Mouse (Mus musculus) monocyte, adult 5-6 weeks (primary cell): ENCODE measurements around the gene Olfr1368. TPM values are rescaled to one million over a fixed set of nuclear protein-coding genes. Genes with fewer than 3 reads are reported as not detected.
"Not testable (repeated sequence)": the region's sequence is repeated elsewhere in the genome, so short reads cannot be mapped to it uniquely, and the experiment has no call there.

Source experiments
- ATAC-seq: fragments of 153-309, 156-312 bp; replicated peaks from 2 replicates; pipeline ENCODE4 v1.8.0; 2017; ENCODE audit warnings: mild to moderate bottlenecking; ENCODE audit not compliant: low TSS enrichment, insufficient number of reproducible peaks, severe bottlenecking, poor library complexity, low FRiP score
- total RNA-seq: library from RNA; stranded (forward); fragments of 200-1000, 200-491, 200-594 nt; gene quantifications from 3 replicates; pipeline ENCODE4 v1.2.3, GENCODE M21; 2017

Olfr1368 gene
- total RNA-seq, 1 experiment from 2014 or later: not detected

DNA sequence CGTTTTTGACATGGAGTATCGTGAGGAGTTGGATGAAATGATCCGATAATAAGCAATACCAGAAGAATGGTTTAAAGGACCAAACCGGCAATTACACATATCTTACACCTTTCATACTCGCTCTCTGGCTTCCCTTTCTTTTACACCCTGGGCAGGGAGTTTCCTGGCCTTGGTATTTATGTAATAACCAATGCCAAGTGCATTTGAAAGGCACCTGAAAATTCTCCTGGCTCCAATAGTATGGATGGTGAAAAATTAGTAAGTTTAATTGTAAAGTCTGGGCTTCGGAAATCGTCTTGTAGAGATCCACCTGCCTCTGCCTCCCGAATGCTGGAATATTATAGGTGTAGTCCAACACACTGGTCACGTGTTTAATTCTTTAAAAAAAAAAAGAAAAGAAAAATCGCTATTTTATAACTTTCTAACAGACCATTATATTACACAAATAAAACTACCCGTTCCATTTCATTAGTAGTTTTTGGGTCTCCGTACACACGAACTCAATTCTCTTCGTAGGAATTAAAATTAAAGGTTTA lies 23.5 kb upstream of the Olfr1368 start:
- ATAC-seq: no peak

DNA sequence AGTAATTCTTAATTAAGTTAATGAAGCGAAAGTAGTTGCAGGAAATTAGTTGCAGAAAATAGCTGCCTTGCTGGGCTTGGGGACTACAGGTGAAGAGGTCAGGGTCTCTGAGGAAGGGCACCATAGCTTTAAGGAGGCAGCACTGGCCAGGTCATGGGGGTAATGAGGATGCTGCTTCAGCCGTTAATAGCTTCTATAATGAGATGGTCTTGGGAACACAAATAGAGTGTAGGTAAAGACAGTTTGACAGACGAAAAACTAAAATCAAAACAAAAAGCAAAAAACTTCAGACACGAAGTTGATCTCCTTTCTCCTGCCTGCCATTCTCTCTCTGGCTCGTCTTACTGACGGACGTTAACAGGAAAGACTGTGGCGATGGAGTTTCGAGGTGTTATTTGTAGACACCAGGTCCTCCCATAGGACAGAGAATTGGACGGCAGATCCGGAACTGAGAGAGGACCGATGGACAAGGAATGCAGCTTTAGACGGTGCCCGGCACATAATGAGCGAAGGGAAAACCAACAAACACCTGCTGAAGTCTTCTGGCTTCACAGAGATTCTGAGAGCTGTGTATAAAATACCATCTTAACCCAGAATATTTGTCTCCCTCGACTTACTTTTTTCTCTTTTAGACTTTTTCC lies 22.8 kb upstream of the Olfr1368 start:
- no peak for ATAC-seq

DNA sequence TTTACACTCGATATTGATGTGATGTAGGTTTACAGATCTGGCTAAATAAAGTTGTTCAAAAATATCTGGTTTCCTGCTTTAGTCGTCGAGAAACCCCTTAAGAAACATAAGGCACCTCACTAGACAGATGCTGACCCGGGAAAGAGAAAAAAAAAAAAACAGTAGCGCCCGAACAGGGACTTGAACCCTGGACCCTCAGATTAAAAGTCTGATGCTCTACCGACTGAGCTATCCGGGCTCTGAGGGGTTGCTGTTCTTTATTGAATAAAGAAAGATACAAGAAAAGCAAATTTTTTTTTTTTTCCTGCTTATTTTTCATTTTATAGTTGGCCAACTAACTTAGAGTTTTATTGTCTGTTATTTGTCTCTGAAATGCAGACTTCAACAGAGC lies 22.2 kb upstream of the Olfr1368 start:
- no peak for ATAC-seq

DNA sequence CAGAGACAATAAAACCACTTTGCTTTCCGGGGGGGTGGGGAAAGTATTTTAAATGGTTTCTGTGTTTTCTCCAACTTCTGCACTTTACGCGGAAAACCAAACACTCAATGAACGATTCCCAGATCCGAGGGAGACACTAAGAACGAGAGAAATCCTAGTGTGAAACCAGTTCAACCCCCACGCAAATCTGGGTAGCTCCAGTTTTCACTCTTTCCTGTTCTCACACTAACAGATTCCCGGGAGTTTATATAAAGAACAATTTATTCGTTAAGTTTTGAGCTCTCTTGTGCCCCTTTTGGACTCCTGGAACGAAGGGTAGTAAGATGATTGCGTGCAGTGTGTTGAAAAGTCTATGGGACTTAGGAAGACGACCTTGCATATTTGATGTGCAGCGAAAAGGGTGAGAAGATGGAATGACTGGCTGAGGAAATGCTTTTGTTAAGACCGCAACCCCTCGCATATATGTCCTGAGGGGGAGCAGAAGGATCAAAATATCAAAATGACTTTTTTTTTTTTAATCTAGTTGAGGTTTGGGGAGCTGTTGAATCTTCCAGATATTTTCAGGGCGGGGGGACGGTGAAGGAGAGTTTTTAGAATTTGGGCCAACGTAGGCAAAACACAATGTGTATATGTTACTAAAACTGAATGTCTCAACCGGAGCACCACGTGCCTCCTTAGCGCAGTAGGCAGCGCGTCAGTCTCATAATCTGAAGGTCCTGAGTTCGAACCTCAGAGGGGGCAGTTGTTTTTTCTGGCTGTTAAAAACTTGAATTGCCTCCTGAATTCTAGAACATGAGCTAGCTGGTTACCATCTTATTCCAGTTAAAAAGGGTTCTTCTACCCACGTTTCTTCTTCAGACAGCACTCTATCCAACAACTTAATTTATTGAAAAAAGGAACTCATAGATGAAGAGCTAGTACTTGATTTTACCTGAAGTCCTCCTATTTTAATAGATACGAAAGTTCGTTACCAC lies 21.6 kb upstream of the Olfr1368 start:
- ATAC-seq: peak; percentile 41; the same call in 1 of the 2 replicates

DNA sequence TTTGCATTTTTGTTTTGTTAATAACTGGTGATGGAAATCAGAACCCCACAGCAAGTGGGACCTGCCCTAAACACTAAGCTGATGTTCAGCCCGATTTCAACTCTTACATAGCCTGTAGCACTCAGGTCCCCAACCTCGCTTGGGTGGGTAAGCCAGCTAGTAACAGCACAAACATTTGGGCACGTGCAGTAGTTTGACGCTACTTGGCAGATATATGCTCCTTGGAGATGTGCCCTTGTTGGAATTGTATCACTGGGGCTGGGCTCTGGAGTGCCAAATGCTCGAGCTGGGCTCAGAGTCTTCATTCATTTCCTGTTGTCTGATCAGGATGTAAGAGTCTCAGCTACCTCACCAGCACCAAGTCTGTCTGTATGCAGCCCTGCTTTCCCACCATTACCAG lies 16.9 kb upstream of the Olfr1368 start:
- ATAC-seq: no peak

DNA sequence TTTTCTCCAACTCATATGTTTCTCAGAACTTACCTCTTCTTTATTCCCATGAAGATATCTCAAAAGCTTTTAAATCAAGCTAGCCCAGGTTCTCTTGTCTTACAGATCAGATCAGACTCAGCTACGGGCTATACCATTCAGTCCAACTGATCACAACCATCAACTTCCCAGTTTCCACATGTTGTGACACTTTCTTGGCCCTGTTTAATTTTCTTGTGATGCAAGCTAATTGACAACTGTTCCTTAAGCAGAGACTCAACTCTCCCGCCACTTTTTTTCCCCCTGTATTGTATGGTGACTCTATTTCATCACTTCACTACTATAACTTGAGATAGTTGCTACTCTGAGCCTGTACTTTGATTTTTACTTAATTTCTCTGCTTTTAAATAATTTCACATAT lies 15.9 kb upstream of the Olfr1368 start:
- ATAC-seq: no peak

DNA sequence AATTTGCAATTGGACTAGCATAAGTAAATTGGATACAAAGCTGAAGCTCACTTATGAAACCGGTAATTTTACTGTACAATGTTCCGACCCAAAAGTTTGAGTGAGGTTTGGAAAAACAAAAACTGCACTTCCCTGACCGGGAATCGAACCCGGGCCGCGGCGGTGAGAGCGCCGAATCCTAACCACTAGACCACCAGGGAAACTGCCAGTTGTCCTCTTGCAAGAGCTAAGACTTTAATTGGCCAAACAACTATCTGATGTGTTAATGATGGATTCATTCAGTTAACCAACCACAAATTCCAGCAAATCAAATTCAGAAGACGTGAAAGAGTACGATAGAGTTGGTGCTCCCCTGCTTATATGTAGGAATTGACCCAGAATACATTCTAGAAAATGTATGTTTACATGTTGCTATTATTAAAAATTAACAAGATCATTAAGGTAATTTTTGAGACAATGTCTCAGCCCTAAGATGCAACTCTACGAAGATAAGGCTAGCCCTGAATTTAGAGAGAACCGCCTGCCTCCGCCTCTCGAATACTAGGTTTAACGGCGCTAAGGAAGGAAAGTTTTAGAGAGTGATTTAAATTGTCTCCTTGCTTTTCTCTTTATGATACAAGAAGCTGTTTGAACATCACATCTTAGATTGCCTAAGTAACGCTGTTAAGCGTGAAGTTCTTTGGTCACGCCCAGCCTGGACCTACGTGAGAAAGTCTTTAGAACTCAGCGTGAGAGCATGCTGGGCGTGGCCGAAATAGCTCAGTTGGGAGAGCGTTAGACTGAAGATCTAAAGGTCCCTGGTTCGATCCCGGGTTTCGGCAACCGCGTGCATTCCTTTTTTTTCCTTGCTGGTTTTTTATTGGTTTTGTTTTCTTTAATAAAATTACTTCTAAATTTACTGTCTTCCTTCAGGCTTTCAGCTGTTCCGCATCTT lies 15.3 kb upstream of the Olfr1368 start:
- peak; percentile 67 for ATAC-seq

DNA sequence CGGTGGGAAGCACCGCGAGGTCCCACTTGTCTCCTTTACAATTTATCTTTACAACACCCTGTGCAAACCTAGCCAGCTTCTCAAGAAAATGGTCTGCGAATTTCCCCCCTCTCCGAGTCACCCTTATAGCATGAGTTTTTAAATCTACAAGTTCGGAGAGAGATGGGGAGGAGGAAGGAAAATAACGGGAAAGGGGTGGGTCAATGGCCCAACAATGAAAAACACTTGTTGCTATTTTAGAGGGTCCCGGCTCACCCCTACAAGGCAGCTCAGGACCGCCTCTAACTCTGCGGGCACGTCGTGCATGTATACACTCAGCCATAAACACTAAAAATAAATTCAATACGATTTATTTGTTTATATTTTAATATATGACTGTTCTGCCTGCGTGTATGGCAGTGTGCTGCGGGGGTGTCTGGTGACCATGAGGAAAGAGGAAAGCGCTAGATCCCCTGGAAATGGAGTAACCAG lies 14.4 kb upstream of the Olfr1368 start:
- no peak for ATAC-seq

DNA sequence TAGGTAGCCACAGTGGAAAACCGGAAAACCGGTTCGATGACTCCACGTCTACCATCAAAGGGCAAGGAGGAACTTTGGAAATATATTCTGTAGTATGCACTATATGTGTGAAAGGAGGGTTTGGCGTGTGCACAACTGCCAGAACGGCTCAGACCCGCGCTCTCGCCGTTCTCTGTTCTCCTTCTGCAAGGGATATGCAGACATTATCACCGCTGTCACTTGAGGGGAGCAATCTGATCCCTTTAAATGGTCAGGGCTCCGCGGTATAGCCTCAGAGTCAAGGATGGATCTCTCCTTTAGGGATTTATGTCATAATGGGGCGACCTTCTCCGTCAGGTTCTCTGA lies 13.8 kb upstream of the Olfr1368 start:
- no peak for ATAC-seq

DNA sequence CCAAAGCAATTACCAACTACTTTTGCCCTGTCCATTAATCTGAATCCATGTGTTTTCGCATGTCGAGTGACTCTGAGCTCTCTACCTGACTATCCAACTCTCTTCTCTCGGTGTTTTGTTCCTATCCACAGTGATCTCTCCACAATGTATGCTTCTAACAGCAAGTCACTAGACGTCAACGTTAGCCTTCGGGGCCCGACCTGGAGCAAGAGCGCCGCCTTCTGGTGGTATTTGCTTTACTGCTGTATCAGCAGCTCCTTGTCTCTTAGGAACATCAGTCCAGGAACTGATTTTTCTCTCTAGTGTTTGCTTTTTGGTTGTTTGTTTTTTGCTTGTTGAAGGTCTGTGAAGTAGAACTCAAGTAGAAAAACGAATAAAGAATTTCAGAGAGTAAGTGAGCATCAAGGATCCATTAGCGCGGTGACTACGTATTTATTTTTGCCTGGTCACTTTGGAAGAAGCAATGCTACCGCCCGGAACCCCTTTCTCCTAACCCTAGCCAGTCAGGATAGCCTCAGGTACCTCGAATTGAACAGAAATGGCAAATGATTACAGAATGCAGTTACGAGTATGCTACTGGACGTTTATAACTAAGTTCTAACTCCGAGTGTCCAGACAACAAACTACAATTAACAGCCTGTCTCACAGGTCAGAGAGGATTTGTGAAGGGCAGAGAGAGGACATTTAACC lies 13.3 kb upstream of the Olfr1368 start:
- ATAC-seq: peak; percentile 62

DNA sequence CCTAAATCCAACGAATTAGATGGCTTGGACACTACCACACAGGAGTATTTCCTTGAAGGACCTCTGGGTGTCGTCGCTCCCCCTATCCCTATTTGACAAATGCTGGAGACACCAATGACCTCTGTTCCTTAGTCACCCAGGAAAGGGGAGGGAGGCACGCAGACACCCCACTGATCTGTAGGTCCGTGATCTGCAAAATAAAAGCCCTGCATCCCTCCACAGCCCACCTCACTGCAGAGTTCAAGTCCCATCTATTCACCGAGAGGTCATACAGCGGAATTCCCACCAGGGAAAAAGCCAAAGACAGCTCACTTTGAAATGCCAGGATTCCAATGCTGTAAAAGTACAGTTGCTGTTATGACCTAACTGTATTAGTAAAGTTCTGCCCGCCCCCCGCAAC lies 12.4 kb upstream of the Olfr1368 start:
- ATAC-seq: no peak

DNA sequence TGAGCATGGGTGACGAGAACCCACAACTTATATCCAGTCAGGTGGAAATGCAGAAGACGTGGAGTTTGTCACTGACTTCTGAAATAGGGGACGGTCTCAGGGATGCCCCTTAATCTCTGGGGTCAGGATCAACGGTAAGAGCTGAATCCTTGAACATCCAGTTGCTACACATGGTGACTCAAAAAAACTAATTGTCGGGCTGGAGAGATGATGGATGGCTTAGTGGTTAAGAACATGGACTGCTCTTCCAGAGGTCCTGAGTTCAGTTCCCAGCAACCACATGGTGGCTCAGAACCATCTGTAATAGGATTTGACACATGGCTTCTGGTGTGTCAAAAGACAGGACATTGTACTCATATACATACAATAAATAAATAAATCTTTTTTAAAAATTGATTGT lies 10.2 kb upstream of the Olfr1368 start:
- no peak for ATAC-seq

DNA sequence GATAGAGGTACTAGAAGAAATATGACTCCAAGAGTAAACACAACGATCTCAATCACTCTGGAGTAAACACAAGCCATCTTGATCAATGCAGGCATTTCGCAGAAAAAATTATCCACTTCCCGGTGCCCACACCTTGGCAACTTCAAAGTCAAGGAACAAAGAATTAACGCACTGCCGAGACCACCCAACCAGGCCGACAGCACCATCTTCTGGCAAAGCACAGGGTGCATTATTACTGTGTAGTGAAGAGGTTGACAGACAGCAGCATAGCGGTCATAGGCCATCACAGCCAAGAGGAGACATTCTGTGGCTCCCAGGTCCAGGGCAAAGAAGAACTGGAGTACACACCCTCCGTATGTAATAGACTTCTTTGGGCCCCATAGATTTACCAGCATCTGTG lies 3.2 kb downstream of the Olfr1368 start:
- ATAC-seq: no peak

DNA sequence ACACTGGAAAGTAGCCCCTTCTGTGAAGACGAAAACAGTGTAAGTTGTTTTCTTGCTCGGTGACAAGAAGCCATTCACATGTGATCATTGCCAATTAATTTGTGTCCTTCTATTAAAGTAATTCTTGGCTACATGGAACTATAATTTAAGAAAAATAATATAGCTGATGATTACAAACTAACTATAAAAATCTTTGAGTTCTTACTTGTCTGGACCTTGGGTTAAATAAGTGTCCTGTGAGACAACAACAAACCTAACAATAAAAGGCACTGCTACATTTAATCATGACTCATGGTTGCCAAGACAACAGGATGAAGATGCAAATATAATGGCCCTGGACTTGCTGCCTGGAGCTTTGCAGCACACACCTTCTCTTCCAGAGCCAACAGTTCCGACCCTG lies 16.3 kb downstream of the Olfr1368 start, which contains the start of gene Olfr263:
Gene Olfr263, plus strand, starts transcription at position 301 of the 400 bp plus-strand sequence.
- ATAC-seq: not testable (repeated sequence)

DNA sequence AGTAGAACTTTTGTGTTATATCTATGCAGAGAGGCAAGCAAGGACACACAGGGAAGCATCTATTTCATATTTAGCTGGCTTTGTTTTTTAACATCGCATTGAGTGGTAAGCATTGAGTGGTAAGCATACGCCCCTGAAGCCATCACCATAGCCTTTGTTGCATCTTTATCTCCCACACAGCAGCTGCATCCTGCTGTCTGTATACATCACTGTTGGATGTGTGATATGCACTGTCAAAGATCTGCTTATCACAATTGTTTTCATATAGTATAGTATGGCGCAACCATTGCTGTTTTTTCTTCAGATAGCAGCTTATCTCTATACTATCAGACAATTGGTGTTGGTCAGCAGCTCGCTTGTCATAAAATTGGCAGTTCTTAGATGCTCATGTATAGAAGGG lies 31.5 kb downstream of the Olfr1368 start:
- ATAC-seq: no peak

DNA sequence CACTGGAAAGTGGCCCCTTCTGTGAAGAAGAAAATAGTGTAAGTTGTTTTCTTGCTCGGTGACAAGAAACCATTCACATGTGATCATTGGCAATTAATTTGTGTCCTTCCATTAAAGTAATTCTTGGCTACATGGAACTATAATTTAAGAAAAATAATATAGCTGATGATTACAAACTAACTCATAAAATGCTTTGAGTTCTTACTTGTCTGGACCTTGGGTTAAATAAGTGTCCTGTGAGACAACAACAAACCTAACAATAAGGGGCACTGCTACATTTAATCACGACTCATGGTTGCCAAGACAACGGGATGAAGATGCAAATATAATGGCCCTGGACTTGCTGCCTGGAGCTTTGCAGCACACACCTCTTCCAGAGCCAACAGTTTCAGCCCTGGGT lies 34.5 kb downstream of the Olfr1368 start, which contains the start of gene Olfr1369-ps1:
Gene Olfr1369-ps1, plus strand, starts transcription at position 301 of the 400 bp plus-strand sequence.
- ATAC-seq: not testable (repeated sequence)

DNA sequence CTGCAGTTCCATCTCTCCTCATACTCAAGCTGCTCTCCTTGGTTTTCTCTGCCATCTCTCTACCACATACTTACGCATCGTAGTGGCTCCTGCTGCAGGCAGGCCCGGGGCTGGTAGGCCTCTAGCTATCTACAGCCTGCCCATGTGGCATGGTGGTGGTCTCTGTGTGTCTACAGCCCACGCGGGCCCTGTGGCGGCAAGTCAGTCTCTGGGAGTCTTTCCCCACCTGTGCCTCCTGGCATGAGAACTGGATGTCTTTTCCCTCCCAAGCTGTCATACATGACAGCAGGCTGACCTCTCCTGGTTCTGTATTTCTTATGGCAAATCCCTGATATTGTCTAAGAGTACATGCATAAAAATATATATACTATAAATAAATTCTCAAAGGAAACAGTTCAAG lies 35.2 kb downstream of the Olfr1368 start:
- ATAC-seq: no peak

DNA sequence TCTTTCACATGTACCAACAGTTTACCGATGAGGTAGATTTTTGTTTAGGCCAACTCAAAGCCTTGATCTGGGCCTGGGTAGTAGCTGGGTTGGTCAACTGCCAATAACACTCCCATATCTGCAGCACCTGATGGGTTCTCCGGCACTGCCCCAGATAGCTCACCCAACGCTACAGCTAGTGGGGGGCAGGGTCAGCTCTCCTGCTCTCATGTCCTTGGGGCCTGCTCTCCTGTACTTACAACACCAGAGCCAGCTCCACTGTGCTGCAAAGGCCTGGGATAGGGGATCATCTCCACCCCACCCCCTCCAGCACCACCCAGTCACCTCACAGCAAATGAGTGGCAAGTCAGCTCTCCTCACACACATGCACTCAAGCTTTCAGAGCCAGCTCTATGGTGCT lies 35.9 kb downstream of the Olfr1368 start:
- no peak for ATAC-seq
